Mouse (Mus musculus): ENCODE data around the gene Edc4.

- no peak for TF ChIP-seq EP300 (IDR thresholded peaks at IDR 0.05; ENCODE audit: low read depth in 1 of 2, low read length in 2 of 2)
- TF ChIP-seq MYC (IDR thresholded peaks at IDR 0.05; ENCODE audit: low read depth, low read length), result no peak
- 0 out of 2 replicates have a peak, but pooled peaks have one; percentile 45 for TF ChIP-seq MAX (IDR thresholded peaks at IDR 0.05; ENCODE audit: low read length)
- peak; percentile 65 to 68; a peak in 2 of 4 replicates for TF ChIP-seq POLR2A (IDR thresholded peaks at IDR 0.05; ENCODE audit: control insufficient read depth in 1 of 2, insufficient read depth in 1 of 2, low read depth in 1 of 2, low read length in 2 of 2, poor library complexity in 1 of 2)
- TF ChIP-seq USF2 (IDR thresholded peaks at IDR 0.05; ENCODE audit: borderline replicate concordance in 1 of 2, insufficient read depth in 1 of 2, low read depth in 1 of 2, low read length in 2 of 2), result no peak
- TF ChIP-seq CTCF (IDR thresholded peaks at IDR 0.05 in 2 of 3, conservative IDR thresholded peaks at IDR 0.05 in 1 of 3; ENCODE audit: control insufficient read depth in 1 of 3, insufficient read depth in 1 of 3, low read depth in 2 of 3, low read length in 3 of 3, poor library complexity in 1 of 3, severe bottlenecking in 1 of 3), result no peak
- TF ChIP-seq E2F4 (IDR thresholded peaks at IDR 0.05; ENCODE audit: borderline replicate concordance, low read depth, low read length), result no peak
- TF ChIP-seq ZC3H11A (IDR thresholded peaks at IDR 0.05; ENCODE audit: low read depth, low read length), result 0 out of 2 replicates have a peak, but pooled peaks have one; percentile 21
- no peak; the same call in 1 of the 2 replicates for TF ChIP-seq POLR2AphosphoS2 (IDR thresholded peaks at IDR 0.05; ENCODE audit: low read length)
- TF ChIP-seq SIN3A (IDR thresholded peaks at IDR 0.05; ENCODE audit: low read length), result peak; percentile 90
- TF ChIP-seq GATA1 (IDR thresholded peaks at IDR 0.05; ENCODE audit: low read depth, low read length), result no peak
- 0 out of 2 replicates have a peak, but pooled peaks have one; percentile 17 for TF ChIP-seq USF1 (IDR thresholded peaks at IDR 0.05; ENCODE audit: low read depth, low read length)
Measured at GRCm38 (mm10) chr8:105900180-105900940, 19.7 kb downstream of the Edc4 start, which contains the start of gene Pskh1.
